Mouse (Mus musculus): ENCODE results near the gene Ube4a. TPM values are rescaled to one million over a fixed set of nuclear protein-coding genes. Genes with fewer than 3 reads are reported as not detected.
A peak's percentile ranks its signal among the peaks of the same experiment; 100 is the strongest.

The Ube4a gene
- polyA plus RNA-seq, 2 experiments, result 7.6 to 11.6 TPM

DNA sequence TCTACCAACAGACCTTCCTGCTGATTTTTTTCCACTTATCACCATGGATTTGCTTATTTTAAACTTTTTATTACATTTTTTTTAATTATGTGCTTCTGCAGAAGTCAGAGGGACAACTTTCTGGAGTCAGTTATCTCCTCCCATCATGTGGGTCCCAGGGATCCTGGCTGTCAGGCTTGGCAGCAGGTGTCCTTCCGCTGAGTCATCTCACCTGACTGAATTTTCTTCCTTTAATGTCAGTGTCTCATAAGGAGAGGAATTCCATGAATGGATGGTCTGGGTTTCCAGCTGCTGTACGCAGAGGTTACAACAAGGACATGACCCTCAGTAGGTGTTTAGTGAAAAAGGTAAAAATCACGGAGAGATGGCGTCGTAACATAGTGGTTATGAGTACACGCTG, 74.2 kb downstream of the Ube4a start:
- no peak for ATAC-seq (ENCODE audit: insufficient read depth)
- Histone ChIP-seq H3K36me3 (replicated peaks; ENCODE audit: control insufficient read depth, insufficient read depth, low read depth) (no peaks in the 10 kb centered on the region), H3K9ac (replicated peaks) (no peak overlapping the region), H3K9me3 (ENCODE audit: control insufficient read depth, low read length) (no peaks in the 10 kb centered on the region), H3K27ac (no peak overlapping the region), H3K4me2 (ENCODE audit: low read depth) (no peak overlapping the region), H3K27me3 (ENCODE audit: control insufficient read depth, insufficient read depth, low read length) (no peaks in the 10 kb centered on the region), H3K4me1 (replicated peaks; ENCODE audit: control insufficient read depth in 2 of 2, insufficient read depth in 2 of 2, low read length in 1 of 2) (peaks cover 0 to 6% of the 10 kb centered on the region in 2 experiments; a peak in 1 of 4 replicates), H3K4me3 (ENCODE audit: insufficient read depth in 1 of 2, low read depth in 2 of 2, low read length in 2 of 2) (no peak overlapping the region)
- WGBS (ENCODE audit: insufficient replicate concordance), result 78% methylated on average over 6 of the region's 6 CpGs
- no peak for DNase-seq (ENCODE audit: low read depth in 3 of 3, low spot score in 3 of 3)
- TF ChIP-seq EP300 (IDR thresholded peaks at IDR 0.05; ENCODE audit: low read depth) (no peak), CTCF (IDR thresholded peaks at IDR 0.05; ENCODE audit: low read depth) (no peak)

DNA sequence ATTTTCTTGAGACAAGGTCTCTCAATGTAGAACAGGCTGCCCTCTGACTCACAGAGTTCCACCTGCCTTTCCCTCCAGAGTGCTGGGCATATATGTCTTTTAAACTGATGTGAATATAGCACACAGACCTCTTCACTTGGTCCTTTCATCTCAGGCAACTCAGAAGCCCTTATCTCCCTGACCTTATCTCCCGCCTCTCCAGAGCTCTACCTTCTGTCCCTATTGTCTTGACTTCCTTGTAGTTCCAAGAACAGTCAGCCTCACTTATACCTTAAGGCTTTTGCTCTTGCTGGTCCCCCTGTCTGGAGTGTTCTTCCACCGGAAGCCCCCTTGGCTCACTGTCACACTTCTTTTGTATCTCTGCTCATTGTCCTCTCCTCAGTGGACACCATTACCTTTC, 75.3 kb downstream of the Ube4a start:
- Histone ChIP-seq H3K4me3 (ENCODE audit: insufficient read depth in 1 of 2, low read depth in 2 of 2, low read length in 2 of 2) (no peak overlapping the region), H3K4me2 (ENCODE audit: low read depth) (no peak overlapping the region), H3K9me3 (ENCODE audit: control insufficient read depth, low read length) (no peaks in the 10 kb centered on the region), H3K4me1 (replicated peaks; ENCODE audit: control insufficient read depth in 2 of 2, insufficient read depth in 2 of 2, low read length in 1 of 2) (peaks cover 0 to 6% of the 10 kb centered on the region in 2 experiments; a peak in 1 of 4 replicates), H3K9ac (replicated peaks) (no peak overlapping the region), H3K27ac (no peak overlapping the region), H3K36me3 (replicated peaks; ENCODE audit: control insufficient read depth, insufficient read depth, low read depth) (no peaks in the 10 kb centered on the region), H3K27me3 (ENCODE audit: control insufficient read depth, insufficient read depth, low read length) (no peaks in the 10 kb centered on the region)
- 20% methylated on average over 2 of the region's 2 CpGs for WGBS (ENCODE audit: insufficient replicate concordance)
- ATAC-seq (ENCODE audit: insufficient read depth) (no peak), DNase-seq (ENCODE audit: low read depth in 3 of 3, low spot score in 3 of 3) (no peak)
- TF ChIP-seq CTCF (IDR thresholded peaks at IDR 0.05; ENCODE audit: low read depth), result no peak

GRCm38 (mm10) chr9:44888114-44888624, 77.2 kb downstream of the Ube4a start:
- H3K9me3 ChIP-seq (ENCODE audit: control insufficient read depth, low read length), result no peaks in the 10 kb centered on the region
- H3K9ac ChIP-seq (replicated peaks), result no peak overlapping the region
- ATAC-seq (ENCODE audit: insufficient read depth), result no peak
- no peak overlapping the region for H3K4me2 ChIP-seq (ENCODE audit: low read depth)
- H3K4me1 ChIP-seq (replicated peaks; ENCODE audit: control insufficient read depth in 2 of 2, insufficient read depth in 2 of 2, low read length in 1 of 2), result peaks cover 0 to 9% of the 10 kb centered on the region in 2 experiments; a peak in 2 of 4 replicates
- TF ChIP-seq CTCF (IDR thresholded peaks at IDR 0.05; ENCODE audit: low read depth) (no peak), EP300 (IDR thresholded peaks at IDR 0.05; ENCODE audit: low read depth) (no peak)
- no peaks in the 10 kb centered on the region for H3K36me3 ChIP-seq (replicated peaks; ENCODE audit: control insufficient read depth, insufficient read depth, low read depth)
- H3K27ac ChIP-seq, result no peak overlapping the region
- DNase-seq (ENCODE audit: low read depth in 3 of 3, low spot score in 3 of 3), result no peak
- no peaks in the 10 kb centered on the region; the same call in 1 of the 2 replicates for H3K27me3 ChIP-seq (ENCODE audit: control insufficient read depth, insufficient read depth, low read length)
- WGBS (ENCODE audit: insufficient replicate concordance), result 61% methylated on average over 7 of the region's 7 CpGs
- H3K4me3 ChIP-seq (ENCODE audit: insufficient read depth in 1 of 2, low read depth in 2 of 2, low read length in 2 of 2), result no peak overlapping the region

- no peak for TF ChIP-seq EP300 (IDR thresholded peaks at IDR 0.05; ENCODE audit: low read depth)
- TF ChIP-seq CTCF (IDR thresholded peaks at IDR 0.05; ENCODE audit: low read depth), result no peak; the same call in 1 of the 2 replicates
- WGBS (ENCODE audit: insufficient replicate concordance), result 3% methylated on average over 21 of the region's 21 CpGs
- no peak for DNase-seq (ENCODE audit: low read depth in 3 of 3, low spot score in 3 of 3)
These were observed 82.3 kb downstream of the Ube4a start for GRCm38 (mm10) chr9:44882981-44883569.

GRCm38 (mm10) chr9:44882436-44882980, 82.9 kb downstream of the Ube4a start:
- Histone ChIP-seq H3K4me2 (ENCODE audit: low read depth) (peak overlapping the region; percentile 99), H3K9ac (replicated peaks) (peak overlapping the region; percentile 77; the same call in 1 of the 2 replicates), H3K9me3 (ENCODE audit: control insufficient read depth, low read length) (no peaks in the 10 kb centered on the region), H3K27me3 (ENCODE audit: control insufficient read depth, insufficient read depth, low read length) (no peaks in the 10 kb centered on the region; the same call in 1 of the 2 replicates), H3K4me1 (replicated peaks; ENCODE audit: control insufficient read depth in 2 of 2, insufficient read depth in 2 of 2, low read length in 1 of 2) (peaks cover 11 to 21% of the 10 kb centered on the region in 2 experiments), H3K27ac (no peak overlapping the region), H3K4me3 (ENCODE audit: insufficient read depth in 1 of 2, low read depth in 2 of 2, low read length in 2 of 2) (peak overlapping the region; percentile 83 to 84), H3K36me3 (replicated peaks; ENCODE audit: control insufficient read depth, insufficient read depth, low read depth) (no peaks in the 10 kb centered on the region)
- WGBS (ENCODE audit: insufficient replicate concordance), result under 1% methylated on average over 26 of the region's 27 CpGs
- peak in 1 of 3 experiments; percentile 40 for DNase-seq (ENCODE audit: low read depth in 3 of 3, low spot score in 3 of 3)
- no peak for ATAC-seq (ENCODE audit: insufficient read depth)
- TF ChIP-seq EP300 (IDR thresholded peaks at IDR 0.05; ENCODE audit: low read depth) (no peak), CTCF (IDR thresholded peaks at IDR 0.05; ENCODE audit: low read depth) (peak; percentile 27; the same call in 1 of the 2 replicates)

More at GRCm38 (mm10) chr9:44882981-44883569, 82.3 kb downstream of the Ube4a start:
- Histone ChIP-seq H3K4me3 (ENCODE audit: insufficient read depth in 1 of 2, low read depth in 2 of 2, low read length in 2 of 2) (peak overlapping the region; percentile 83 to 84), H3K4me2 (ENCODE audit: low read depth) (peak overlapping the region; percentile 99), H3K9ac (replicated peaks) (no peak overlapping the region; the same call in 1 of the 2 replicates), H3K27me3 (ENCODE audit: control insufficient read depth, insufficient read depth, low read length) (no peaks in the 10 kb centered on the region; the same call in 1 of the 2 replicates), H3K36me3 (replicated peaks; ENCODE audit: control insufficient read depth, insufficient read depth, low read depth) (no peaks in the 10 kb centered on the region), H3K9me3 (ENCODE audit: control insufficient read depth, low read length) (no peaks in the 10 kb centered on the region), H3K27ac (no peak overlapping the region), H3K4me1 (replicated peaks; ENCODE audit: control insufficient read depth in 2 of 2, insufficient read depth in 2 of 2, low read length in 1 of 2) (peaks cover 11 to 21% of the 10 kb centered on the region in 2 experiments)
- ATAC-seq (ENCODE audit: insufficient read depth), result no peak

All from liver, embryonic 14.5 days (tissue).